Mouse (Mus musculus) heart, embryonic 11.5 days (tissue): ENCODE measurements around the gene Egfr. TPM values are rescaled to one million over a fixed set of nuclear protein-coding genes. Genes with fewer than 3 reads are reported as not detected.

ENCODE experiments used
- ATAC-seq: fragments of 200-750 bp; cut with Nextera tagmentation; replicated peaks from 2 replicates; pipeline ENCODE4 v1.8.0; 2017; ENCODE audit warnings: moderate library complexity; ENCODE audit not compliant: insufficient number of reproducible peaks, low FRiP score, low TSS enrichment
- H3K27ac ChIP-seq: fragments of 300-500 bp; sonication (generic); 2 replicates; pipeline ENCODE4 v1.5.1; 2014; ENCODE audit warnings: mild to moderate bottlenecking, low read depth, low read length
- H3K27me3 ChIP-seq: fragments of 300-500 bp; sonication (generic); 2 replicates; pipeline ENCODE4 v1.6.1; 2014; ENCODE audit warnings: mild to moderate bottlenecking, low read length, mixed read lengths; ENCODE audit not compliant: control insufficient read depth, insufficient read depth
- H3K36me3 ChIP-seq: fragments of 300-500 bp; sonication (generic); 2 replicates; pipeline ENCODE4 v1.6.1; 2014; ENCODE audit warnings: mild to moderate bottlenecking, low read length, moderate library complexity, mixed read lengths; ENCODE audit not compliant: control insufficient read depth, insufficient read depth
- H3K4me1 ChIP-seq: fragments of 300-500 bp; sonication (generic); 2 replicates; pipeline ENCODE4 v1.6.1; 2014; ENCODE audit warnings: low read length; ENCODE audit not compliant: control insufficient read depth, insufficient read depth
- H3K4me2 ChIP-seq: fragments of 300-500 bp; sonication (generic); 2 replicates; pipeline ENCODE4 v1.6.1; 2014; ENCODE audit warnings: mild to moderate bottlenecking, moderate library complexity
- H3K4me3 ChIP-seq: fragments of 300-500 bp; sonication (generic); 2 replicates; pipeline ENCODE4 v1.5.1; 2014; ENCODE audit warnings: low read depth, low read length
- H3K9ac ChIP-seq: fragments of 300-500 bp; sonication (generic); 2 replicates; pipeline ENCODE4 v1.6.1; 2014; ENCODE audit warnings: mild to moderate bottlenecking, low read depth, low read length, moderate library complexity
- H3K9me3 ChIP-seq: fragments of 300-500 bp; sonication (generic); replicated peaks from 2 replicates; pipeline ENCODE4 v1.6.1; 2016; ENCODE audit warnings: low read length; ENCODE audit not compliant: control insufficient read depth
- WGBS: fragments of 180-500 bp; shearing (Covaris S2); extraction: QIAGEN DNeasy Blood & Tissue Kit; methylation state at CpG from one replicate; pipeline ENCODE4 v1.1.7; 2014; ENCODE audit not compliant: insufficient replicate concordance; 5-methylcytosine and 5-hydroxymethylcytosine counted together
- polyA plus RNA-seq: library from polyadenylated mRNA; unstranded; fragments of >200 nt; fragmentation: Nextera tagmentation; extraction: Ambion mirVana; gene quantifications from 2 replicates; pipeline ENCODE4 v1.2.1, GENCODE M21; 2014

Gene Egfr
- polyA plus RNA-seq, 1 experiment from 2014 or later, result 3.7 TPM

- Histone ChIP-seq H3K9ac (no peak overlapping the region), H3K27ac (no peak overlapping the region), H3K9me3 (no peaks in the 10 kb centered on the region), H3K4me2 (no peak overlapping the region), H3K27me3 (no peaks in the 10 kb centered on the region), H3K4me3 (no peak overlapping the region), H3K4me1 (no peaks in the 10 kb centered on the region), H3K36me3 (no peaks in the 10 kb centered on the region)
- ATAC-seq, result no peak
- 87% methylated on average over 4 of the region's 4 CpGs for WGBS
Observed at GRCm38 (mm10) chr11:16823830-16824545, 72.0 kb downstream of the Egfr start.

- Histone ChIP-seq H3K27ac (no peak overlapping the region), H3K4me1 (no peaks in the 10 kb centered on the region), H3K4me2 (no peak overlapping the region), H3K9me3 (no peaks in the 10 kb centered on the region), H3K4me3 (no peak overlapping the region), H3K27me3 (peaks cover 2% of the 10 kb centered on the region; the same call in 1 of the 2 replicates), H3K9ac (no peak overlapping the region), H3K36me3 (no peaks in the 10 kb centered on the region)
- WGBS, result 54% methylated on average over 3 of the region's 3 CpGs
- no peak for ATAC-seq
Observed at GRCm38 (mm10) chr11:16829468-16829867, 77.5 kb downstream of the Egfr start.

GRCm38 (mm10) chr11:16830531-16831227 is 78.7 kb downstream of the Egfr start:
- ATAC-seq, result no peak
- Histone ChIP-seq H3K27ac (no peak overlapping the region), H3K4me2 (no peak overlapping the region), H3K27me3 (peaks cover 2% of the 10 kb centered on the region; the same call in 1 of the 2 replicates), H3K9ac (no peak overlapping the region), H3K4me3 (no peak overlapping the region), H3K36me3 (no peaks in the 10 kb centered on the region), H3K4me1 (no peaks in the 10 kb centered on the region), H3K9me3 (no peaks in the 10 kb centered on the region)
- WGBS, result 64% methylated on average over 8 of the region's 8 CpGs

- no peaks in the 10 kb centered on the region for H3K4me1 ChIP-seq
- no peak for ATAC-seq
Observed at GRCm38 (mm10) chr11:16831974-16832464, 80.0 kb downstream of the Egfr start.

GRCm38 (mm10) chr11:16838772-16839171 is 86.8 kb downstream of the Egfr start:
- 0 out of 2 replicates have a peak, but pooled peaks cover under 1% of the 10 kb centered on the region for H3K4me1 ChIP-seq
- H3K27ac ChIP-seq, result no peak overlapping the region
- no peak for ATAC-seq
- H3K36me3 ChIP-seq, result no peaks in the 10 kb centered on the region
- no peak overlapping the region for H3K9ac ChIP-seq
- H3K27me3 ChIP-seq, result no peaks in the 10 kb centered on the region
- H3K4me3 ChIP-seq, result no peak overlapping the region
- no peak overlapping the region for H3K4me2 ChIP-seq
- H3K9me3 ChIP-seq, result no peaks in the 10 kb centered on the region
- 71% methylated on average over 3 of the region's 3 CpGs for WGBS

More at GRCm38 (mm10) chr11:16831974-16832464, 80.0 kb downstream of the Egfr start:
- H3K4me3 ChIP-seq, result no peak overlapping the region
- peaks cover 2% of the 10 kb centered on the region; the same call in 1 of the 2 replicates for H3K27me3 ChIP-seq
- no peak overlapping the region for H3K9ac ChIP-seq
- no peak overlapping the region for H3K27ac ChIP-seq
- H3K36me3 ChIP-seq, result no peaks in the 10 kb centered on the region
- 77% methylated on average over 5 of the region's 5 CpGs for WGBS
- no peak overlapping the region for H3K4me2 ChIP-seq
- no peaks in the 10 kb centered on the region for H3K9me3 ChIP-seq

- no peak overlapping the region for H3K9ac ChIP-seq
- ATAC-seq, result no peak
- H3K4me1 ChIP-seq, result peaks cover 6% of the 10 kb centered on the region; the same call in 1 of the 2 replicates
- H3K36me3 ChIP-seq, result no peaks in the 10 kb centered on the region
- 80% methylated on average over 3 of the region's 3 CpGs for WGBS
- H3K9me3 ChIP-seq, result no peaks in the 10 kb centered on the region
- no peak overlapping the region for H3K27ac ChIP-seq
- H3K4me2 ChIP-seq, result no peak overlapping the region
- no peak overlapping the region for H3K4me3 ChIP-seq
- no peaks in the 10 kb centered on the region for H3K27me3 ChIP-seq
Observed at GRCm38 (mm10) chr11:16842924-16843323, 90.9 kb downstream of the Egfr start.

GRCm38 (mm10) chr11:16843889-16844568 is 92.0 kb downstream of the Egfr start:
- H3K27ac ChIP-seq, result no peak overlapping the region
- 33% methylated on average over 12 of the region's 12 CpGs for WGBS
- no peaks in the 10 kb centered on the region for H3K36me3 ChIP-seq
- H3K9me3 ChIP-seq, result no peaks in the 10 kb centered on the region
- no peak for ATAC-seq
- peaks cover 6% of the 10 kb centered on the region; the same call in 1 of the 2 replicates for H3K4me1 ChIP-seq
- H3K27me3 ChIP-seq, result no peaks in the 10 kb centered on the region
- H3K9ac ChIP-seq, result no peak overlapping the region
- no peak overlapping the region for H3K4me3 ChIP-seq
- H3K4me2 ChIP-seq, result no peak overlapping the region

GRCm38 (mm10) chr11:16848881-16849280 is 96.9 kb downstream of the Egfr start:
- H3K27me3 ChIP-seq, result no peaks in the 10 kb centered on the region
- ATAC-seq, result no peak
- H3K4me2 ChIP-seq, result no peak overlapping the region
- H3K27ac ChIP-seq, result no peak overlapping the region
- WGBS, result 80% methylated on average over 6 of the region's 6 CpGs
- H3K4me3 ChIP-seq, result no peak overlapping the region
- H3K4me1 ChIP-seq, result peaks cover 5% of the 10 kb centered on the region; the same call in 1 of the 2 replicates
- H3K9me3 ChIP-seq, result no peaks in the 10 kb centered on the region
- H3K9ac ChIP-seq, result no peak overlapping the region
- H3K36me3 ChIP-seq, result no peaks in the 10 kb centered on the region
